Mouse (Mus musculus): ENCODE measurements around the gene Tmem240. TPM values are rescaled to one million over a fixed set of nuclear protein-coding genes. Genes with fewer than 3 reads are reported as not detected.
"Not testable (repeated sequence)": the region's sequence is repeated elsewhere in the genome, so short reads cannot be mapped to it uniquely, and the experiment has no call there.

Gene Tmem240
- polyA plus RNA-seq (2012; rRNA removed) = 68.5 and 70.6 TPM in 2 replicates

- H3K4me3 ChIP-seq (ENCODE audit: insufficient read depth, low read length) = peak within 1 kb of the TSS; percentile 52
- no peak for TF ChIP-seq CTCF (IDR thresholded peaks at IDR 0.05; ENCODE audit: extremely low read depth, insufficient read depth, low read length)
- TF ChIP-seq POLR2A (IDR thresholded peaks at IDR 0.05; ENCODE audit: extremely low read depth, insufficient read depth, low read length) = 0 out of 2 replicates have a peak, but pooled peaks have one; percentile 39
Observed at GRCm38 (mm10) chr4:155734350-155734941, at the start of gene Tmem240. Gene Tmem240, plus strand, starts transcription at chr4:155734800.

GRCm38 (mm10) chr4:155687764-155688163 lies 46.8 kb upstream of the Tmem240 start:
- H3K27ac ChIP-seq (ENCODE audit: insufficient read depth, low read length); H3K4me1 ChIP-seq (ENCODE audit: control insufficient read depth, insufficient read depth, low read length); H3K4me3 ChIP-seq (ENCODE audit: insufficient read depth, low read length): not testable (repeated sequence)

More at GRCm38 (mm10) chr4:155734350-155734941, at the start of gene Tmem240:
- peak within 1 kb of the TSS; percentile 54 for H3K27ac ChIP-seq (ENCODE audit: insufficient read depth, low read length)
- H3K4me1 ChIP-seq (ENCODE audit: control insufficient read depth, insufficient read depth, low read length) = peaks cover 11% of the 10 kb centered on the region

- Histone ChIP-seq H3K4me1 (ENCODE audit: control insufficient read depth, insufficient read depth, low read length) (peaks cover 4% of the 10 kb centered on the region; the same call in 1 of the 2 replicates), H3K4me3 (ENCODE audit: insufficient read depth, low read length) (no peak overlapping the region), H3K27ac (ENCODE audit: insufficient read depth, low read length) (no peak overlapping the region)
- no peak for TF ChIP-seq POLR2A (IDR thresholded peaks at IDR 0.05; ENCODE audit: extremely low read depth, insufficient read depth, low read length)
- TF ChIP-seq CTCF (IDR thresholded peaks at IDR 0.05; ENCODE audit: extremely low read depth, insufficient read depth, low read length) = no peak
Observed at GRCm38 (mm10) chr4:155690571-155691375, 43.8 kb upstream of the Tmem240 start.

- TF ChIP-seq POLR2A (IDR thresholded peaks at IDR 0.05; ENCODE audit: extremely low read depth, insufficient read depth, low read length) = no peak
- TF ChIP-seq CTCF (IDR thresholded peaks at IDR 0.05; ENCODE audit: extremely low read depth, insufficient read depth, low read length) = no peak
- peaks cover 4% of the 10 kb centered on the region; the same call in 1 of the 2 replicates for H3K4me1 ChIP-seq (ENCODE audit: control insufficient read depth, insufficient read depth, low read length)
- H3K27ac ChIP-seq (ENCODE audit: insufficient read depth, low read length) = no peak overlapping the region
- no peak overlapping the region for H3K4me3 ChIP-seq (ENCODE audit: insufficient read depth, low read length)
Observed at GRCm38 (mm10) chr4:155692421-155692820, 42.2 kb upstream of the Tmem240 start.

- Histone ChIP-seq H3K4me1 (ENCODE audit: control insufficient read depth, insufficient read depth, low read length) (peaks cover 4% of the 10 kb centered on the region; the same call in 1 of the 2 replicates), H3K4me3 (ENCODE audit: insufficient read depth, low read length) (peak within 1 kb of the TSS; percentile 87), H3K27ac (ENCODE audit: insufficient read depth, low read length) (peak within 1 kb of the TSS; percentile 98)
- no peak for TF ChIP-seq POLR2A (IDR thresholded peaks at IDR 0.05; ENCODE audit: extremely low read depth, insufficient read depth, low read length)
- no peak for TF ChIP-seq CTCF (IDR thresholded peaks at IDR 0.05; ENCODE audit: extremely low read depth, insufficient read depth, low read length)
Observed at GRCm38 (mm10) chr4:155694111-155694481, 40.5 kb upstream of the Tmem240 start, which contains the start of gene Fndc10. Gene Fndc10, plus strand, starts transcription at chr4:155694342.

GRCm38 (mm10) chr4:155694482-155695401 lies 39.9 kb upstream of the Tmem240 start:
- Histone ChIP-seq H3K4me1 (ENCODE audit: control insufficient read depth, insufficient read depth, low read length) (peaks cover 4% of the 10 kb centered on the region; the same call in 1 of the 2 replicates), H3K27ac (ENCODE audit: insufficient read depth, low read length) (peak overlapping the region; percentile 98), H3K4me3 (ENCODE audit: insufficient read depth, low read length) (peak overlapping the region; percentile 87)
- TF ChIP-seq CTCF (IDR thresholded peaks at IDR 0.05; ENCODE audit: extremely low read depth, insufficient read depth, low read length) (peak; percentile 18; the same call in 1 of the 2 replicates), POLR2A (IDR thresholded peaks at IDR 0.05; ENCODE audit: extremely low read depth, insufficient read depth, low read length) (peak; percentile 71)

- peak overlapping the region; percentile 93; the same call in 1 of the 2 replicates for H3K27ac ChIP-seq (ENCODE audit: insufficient read depth, low read length)
- H3K4me3 ChIP-seq (ENCODE audit: insufficient read depth, low read length) = peak overlapping the region; percentile 87
- TF ChIP-seq CTCF (IDR thresholded peaks at IDR 0.05; ENCODE audit: extremely low read depth, insufficient read depth, low read length) (no peak), POLR2A (IDR thresholded peaks at IDR 0.05; ENCODE audit: extremely low read depth, insufficient read depth, low read length) (no peak)
- H3K4me1 ChIP-seq (ENCODE audit: control insufficient read depth, insufficient read depth, low read length) = peaks cover 4% of the 10 kb centered on the region; the same call in 1 of the 2 replicates
Observed at GRCm38 (mm10) chr4:155695531-155696062, 39.0 kb upstream of the Tmem240 start.

GRCm38 (mm10) chr4:155696261-155697255 lies 38.0 kb upstream of the Tmem240 start:
- Histone ChIP-seq H3K4me1 (ENCODE audit: control insufficient read depth, insufficient read depth, low read length) (peaks cover 4% of the 10 kb centered on the region; the same call in 1 of the 2 replicates), H3K27ac (ENCODE audit: insufficient read depth, low read length) (no peak overlapping the region), H3K4me3 (ENCODE audit: insufficient read depth, low read length) (peak overlapping the region; percentile 87)
- TF ChIP-seq POLR2A (IDR thresholded peaks at IDR 0.05; ENCODE audit: extremely low read depth, insufficient read depth, low read length) = no peak
- TF ChIP-seq CTCF (IDR thresholded peaks at IDR 0.05; ENCODE audit: extremely low read depth, insufficient read depth, low read length) = no peak
